Mouse (Mus musculus): ENCODE results near the gene 9530053A07Rik.

GRCm38 (mm10) chr7:28203207-28204108 lies 74.2 kb downstream of the 9530053A07Rik start:
- TF ChIP-seq CTCF (IDR thresholded peaks at IDR 0.05; ENCODE audit: extremely low read depth, insufficient read depth, insufficient read length, insufficient replicate concordance) (no peak), POLR2A (IDR thresholded peaks at IDR 0.05; ENCODE audit: low read depth, low read length) (no peak)

Data from spleen, adult 2 months (tissue).